In the genomic region with DNA sequence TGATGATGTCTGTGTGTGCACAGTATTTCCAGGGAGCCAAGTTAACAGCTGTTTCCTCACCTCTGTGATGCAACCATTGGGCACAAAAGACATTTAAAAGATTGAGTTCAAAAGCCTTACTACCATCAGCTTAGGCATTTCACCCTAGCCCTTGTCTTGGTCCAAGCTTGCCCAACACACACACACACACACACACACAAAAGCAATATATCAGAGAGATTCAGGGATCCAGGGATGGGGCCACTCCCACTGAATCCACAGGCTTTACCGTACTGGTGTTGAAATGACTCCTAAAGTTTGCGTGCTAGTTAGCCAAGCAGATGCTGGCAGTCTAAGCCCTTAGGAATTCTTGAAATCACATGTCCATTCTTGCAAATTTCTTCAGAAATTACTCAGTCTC, we compare ENCODE assay signal across 16 mouse cellular contexts. TPM values are rescaled to one million over a fixed set of nuclear protein-coding genes. Genes with fewer than 3 reads are reported as not detected.
DNase-seq lines count a peak whose midpoint lies in the region; ATAC-seq and TF ChIP-seq lines count a peak whose summit lies in the region.
"Had no signal": no experiment of that assay in that cellular context is flagged by ENCODE, and none has a peak within 500 bp of the region (broad histone marks: within the 10 kb centered on the region; RNA-seq: fewer than 3 reads in every experiment).

No protein-coding gene starts in this region.

- WGBS in heart, adult 2 months = 48% methylated on average over 2 of the region's 2 CpGs
- 74% methylated on average over 2 of the region's 2 CpGs for WGBS in heart, embryonic 10.5 days
- WGBS in lung, embryonic 16.5 days = 59% methylated on average over 2 of the region's 2 CpGs
- WGBS in liver, postnatal 0 days (ENCODE audit: insufficient replicate concordance) = 67% methylated on average over 2 of the region's 2 CpGs

- peaks cover 16% of the 10 kb centered on the region for H3K36me3 ChIP-seq in heart, adult 2 months (ENCODE audit: control insufficient read depth, insufficient read depth, low read length)
- H3K36me3 ChIP-seq in heart, embryonic 10.5 days = no peaks in the 10 kb centered on the region
- no peaks in the 10 kb centered on the region for H3K36me3 ChIP-seq in lung, embryonic 16.5 days (ENCODE audit: control insufficient read depth, insufficient read depth, low read length)
- H3K36me3 ChIP-seq in liver, postnatal 0 days (replicated peaks; ENCODE audit: insufficient read depth, low read length) = no peaks in the 10 kb centered on the region
- H3K36me3 ChIP-seq: heart, embryonic 12.5 days; liver, embryonic 13.5 days; midbrain, embryonic 13.5 days had no signal

- ATAC-seq in lung, embryonic 16.5 days (ENCODE audit: low read depth) = no peak
- ATAC-seq in liver, postnatal 0 days = no peak
- ATAC-seq: midbrain, embryonic 13.5 days had no signal

- H3K9me3 ChIP-seq in heart, embryonic 10.5 days = no peaks in the 10 kb centered on the region
- no peaks in the 10 kb centered on the region for H3K9me3 ChIP-seq in lung, embryonic 16.5 days (ENCODE audit: control insufficient read depth, low read length)
- no peaks in the 10 kb centered on the region for H3K9me3 ChIP-seq in liver, postnatal 0 days (ENCODE audit: low read length)
- H3K9me3 ChIP-seq: heart, embryonic 12.5 days; liver, embryonic 13.5 days; midbrain, embryonic 13.5 days had no signal

- H3K4me1 ChIP-seq in heart, adult 2 months (ENCODE audit: control insufficient read depth, insufficient read depth, low read length) = peaks cover 24% of the 10 kb centered on the region
- H3K4me1 ChIP-seq in heart, embryonic 10.5 days = peaks cover 5% of the 10 kb centered on the region; the same call in 1 of the 2 replicates
- H3K4me1 ChIP-seq in lung, embryonic 16.5 days (replicated peaks; ENCODE audit: control insufficient read depth, insufficient read depth, low read length) = peaks cover 7% of the 10 kb centered on the region
- H3K4me1 ChIP-seq in liver, postnatal 0 days (ENCODE audit: insufficient read depth) = peaks cover 7% of the 10 kb centered on the region; the same call in 1 of the 2 replicates
- H3K4me1 ChIP-seq: heart, embryonic 12.5 days; liver, embryonic 13.5 days; midbrain, embryonic 13.5 days had no signal

- intact Hi-C loops in heart, adult 2 months (cut with DNase I) = loop anchor here (2.0 kb wide), 1 partner anchor 70 kb away; no protein-coding TSS in a partner anchor
- intact Hi-C loops in left cerebral cortex, adult 2 months (cut with DNase I) = no loop called here

- no peak for TF ChIP-seq POLR2A in heart, adult 2 months (IDR thresholded peaks at IDR 0.05; ENCODE audit: insufficient read depth, low read depth, low read length)

- H3K4me3 ChIP-seq in heart, adult 2 months = peak overlapping the region; percentile 58
- H3K4me3 ChIP-seq in heart, embryonic 10.5 days = no peak overlapping the region
- no peak overlapping the region for H3K4me3 ChIP-seq in lung, embryonic 16.5 days (ENCODE audit: low read length)
- peak overlapping the region; percentile 36 for H3K4me3 ChIP-seq in liver, postnatal 0 days (ENCODE audit: low read depth, low read length)
- no peak overlapping the region for H3K4me3 ChIP-seq in left cerebral cortex, adult 2 months
- H3K4me3 ChIP-seq: erythroblast, embryonic 14.5 days; heart, embryonic 12.5 days; liver, embryonic 13.5 days; midbrain, embryonic 13.5 days had no signal

- no peak overlapping the region for H3K4me2 ChIP-seq in lung, embryonic 16.5 days (ENCODE audit: low read depth, low read length)
- peak overlapping the region; percentile 55 for H3K4me2 ChIP-seq in liver, postnatal 0 days (ENCODE audit: low read depth, low read length)
- H3K4me2 ChIP-seq: heart, embryonic 12.5 days; liver, embryonic 13.5 days; midbrain, embryonic 13.5 days had no signal

- H3K79me2 ChIP-seq in heart, adult 2 months (replicated peaks; ENCODE audit: control insufficient read depth, insufficient read depth, low read length) = no peaks in the 10 kb centered on the region

- peak overlapping the region; percentile 81 for H3K9ac ChIP-seq in heart, adult 2 months (ENCODE audit: low read depth, low read length)
- H3K9ac ChIP-seq in lung, embryonic 16.5 days (ENCODE audit: low read length) = no peak overlapping the region
- H3K9ac ChIP-seq in liver, postnatal 0 days (replicated peaks) = 0 out of 2 replicates have a peak overlapping the region, but pooled peaks have one; percentile 8
- H3K9ac ChIP-seq: heart, embryonic 12.5 days; liver, embryonic 13.5 days; midbrain, embryonic 13.5 days had no signal

- peak overlapping the region; percentile 88 for H3K27ac ChIP-seq in heart, adult 2 months
- H3K27ac ChIP-seq in heart, embryonic 10.5 days = no peak overlapping the region
- H3K27ac ChIP-seq in lung, embryonic 16.5 days (ENCODE audit: low read length) = peak overlapping the region; percentile 79
- peak overlapping the region; percentile 83 for H3K27ac ChIP-seq in liver, postnatal 0 days (ENCODE audit: low read depth)
- H3K27ac ChIP-seq in left cerebral cortex, adult 2 months = no peak overlapping the region
- H3K27ac ChIP-seq: liver, embryonic 13.5 days; midbrain, embryonic 13.5 days had no signal

- no peak for TF ChIP-seq CTCF in heart, adult 2 months (IDR thresholded peaks at IDR 0.05)
- TF ChIP-seq CTCF in liver, postnatal 0 days (IDR thresholded peaks at IDR 0.05; ENCODE audit: low read depth) = no peak
- TF ChIP-seq CTCF in left cerebral cortex, adult 2 months (IDR thresholded peaks at IDR 0.05) = no peak

- H3K27me3 ChIP-seq in heart, adult 2 months (ENCODE audit: control insufficient read depth, insufficient read depth, low read length) = no peaks in the 10 kb centered on the region
- no peaks in the 10 kb centered on the region for H3K27me3 ChIP-seq in heart, embryonic 10.5 days (ENCODE audit: insufficient read depth, poor library complexity, severe bottlenecking)
- H3K27me3 ChIP-seq in lung, embryonic 16.5 days (ENCODE audit: control insufficient read depth, insufficient read depth, low read depth, low read length) = no peaks in the 10 kb centered on the region
- no peaks in the 10 kb centered on the region for H3K27me3 ChIP-seq in liver, postnatal 0 days (ENCODE audit: insufficient read depth, low read length)
- H3K27me3 ChIP-seq: heart, embryonic 12.5 days; liver, embryonic 13.5 days; midbrain, embryonic 13.5 days had no signal

- DNase-seq in heart, adult 2 months = no peak
- no peak for DNase-seq in heart, embryonic 10.5 days (ENCODE audit: low spot score)
- DNase-seq in lung, postnatal 25 days (ENCODE audit: low spot score) = no peak
- peak; percentile 91 for DNase-seq in NIH3T3 (ENCODE audit: low read depth)
- no peak for DNase-seq in liver, postnatal 0 days
- no peak for DNase-seq in kidney, postnatal 4 days
- DNase-seq in left cerebral cortex, adult 2 months (ENCODE audit: extremely low spot score in 1 of 2, low spot score in 2 of 2) = no peak
- DNase-seq: cerebellum, postnatal 25 days; gastrocnemius, postnatal 14 days; heart, postnatal 4 days; liver, embryonic 13.5 days; thymus, adult 2 months had no signal

- no peak for TF ChIP-seq EP300 in heart, adult 2 months (IDR thresholded peaks at IDR 0.05; ENCODE audit: insufficient read depth, low read depth, low read length)
- TF ChIP-seq EP300 in liver, postnatal 0 days (IDR thresholded peaks at IDR 0.05; ENCODE audit: low read depth) = no peak

RNA-seq across cellular contexts. Expression of gene Xdh, which starts 1.2 kb away (rescaled TPM):
- total RNA-seq in heart, adult 2 months (2021) = 100 to 1,000 TPM; 134 to 187 TPM
- polyA plus RNA-seq in heart, adult 2 months (2012; rRNA removed) = 51.7 and 59.3 TPM in 2 replicates
- polyA plus RNA-seq in heart, embryonic 10.5 days (2016; fragmentation: Nextera tagmentation; extraction: Ambion mirVana) = 0.05 and 0.16 TPM in 2 replicates
- polyA plus RNA-seq in lung, embryonic 16.5 days (2015; fragmentation: Nextera tagmentation; extraction: Ambion mirVana) = 9.5 and 13.9 TPM in 2 replicates
- polyA plus RNA-seq in liver, postnatal 0 days (2015; fragmentation: Nextera tagmentation; extraction: Ambion mirVana) = 5.8 and 7.0 TPM in 2 replicates
- total RNA-seq in left cerebral cortex, adult 2 months (2021) = 10 to 100 TPM; 15.4 to 17.6 TPM

Comparison
In these comparisons a context has a peak if more than half of its experiments do, and no peak if none do; other contexts are left out.
1. H3K27ac ChIP-seq: peak in heart, adult 2 months (single experiment), lung, embryonic 16.5 days (single experiment) and liver, postnatal 0 days (single experiment); none in heart, embryonic 10.5 days (single experiment) and left cerebral cortex, adult 2 months (single experiment).
2. H3K4me3 ChIP-seq: peak in heart, adult 2 months (single experiment) and liver, postnatal 0 days (single experiment); none in heart, embryonic 10.5 days (single experiment), lung, embryonic 16.5 days (single experiment) and left cerebral cortex, adult 2 months (single experiment).